Mouse (Mus musculus): ENCODE results near the gene Vps45. TPM values are rescaled to one million over a fixed set of nuclear protein-coding genes. Genes with fewer than 3 reads are reported as not detected.
"Not testable (repeated sequence)": the region's sequence is repeated elsewhere in the genome, so short reads cannot be mapped to it uniquely, and the experiment has no call there.

Gene Vps45
- polyA plus RNA-seq, 2 experiments from 2014 or later = 22.2 to 24.3 TPM

GRCm38 (mm10) chr3:95995802-95996428 lies 62.4 kb downstream of the Vps45 start, which contains the start of gene Plekho1:
TSS of gene Plekho1 (minus strand) at chr3:95996001.
- peak; percentile 53 for ATAC-seq

- no peak for ATAC-seq
Measured at GRCm38 (mm10) chr3:95994975-95995801, 63.1 kb downstream of the Vps45 start.

- no peak for ATAC-seq
Measured at GRCm38 (mm10) chr3:95994381-95994846, 63.9 kb downstream of the Vps45 start.

- ATAC-seq = no peak
Measured at GRCm38 (mm10) chr3:95993881-95994280, 64.4 kb downstream of the Vps45 start.

GRCm38 (mm10) chr3:95992990-95993603 lies 65.2 kb downstream of the Vps45 start:
- no peak for ATAC-seq

- no peak for ATAC-seq
Measured at GRCm38 (mm10) chr3:95990413-95990941, 67.8 kb downstream of the Vps45 start.

- no peak for ATAC-seq
Measured at GRCm38 (mm10) chr3:95988969-95989368, 69.3 kb downstream of the Vps45 start.

- ATAC-seq = no peak
Measured at GRCm38 (mm10) chr3:95988138-95988537, 70.1 kb downstream of the Vps45 start.

GRCm38 (mm10) chr3:95987386-95988110 lies 70.7 kb downstream of the Vps45 start:
- ATAC-seq = no peak

GRCm38 (mm10) chr3:95986984-95987383 lies 71.3 kb downstream of the Vps45 start:
- ATAC-seq = peak; percentile 47

- peak; percentile 88 for ATAC-seq
Measured at GRCm38 (mm10) chr3:95986001-95986622, 72.2 kb downstream of the Vps45 start.

- ATAC-seq = peak; percentile 15
Measured at GRCm38 (mm10) chr3:95985209-95986000, 72.9 kb downstream of the Vps45 start.

- ATAC-seq = no peak
Measured at GRCm38 (mm10) chr3:95982129-95982528, 76.1 kb downstream of the Vps45 start.

- no peak for ATAC-seq
Measured at GRCm38 (mm10) chr3:95980276-95980970, 77.8 kb downstream of the Vps45 start.

- ATAC-seq = no peak
Measured at GRCm38 (mm10) chr3:95978265-95978664, 80.0 kb downstream of the Vps45 start.

- ATAC-seq = not testable (repeated sequence)
Measured at GRCm38 (mm10) chr3:95977587-95977986, 80.7 kb downstream of the Vps45 start.

- ATAC-seq = no peak
Measured at GRCm38 (mm10) chr3:95977079-95977478, 81.2 kb downstream of the Vps45 start.

GRCm38 (mm10) chr3:95972873-95973634 lies 85.2 kb downstream of the Vps45 start:
- peak; percentile 82 for ATAC-seq

GRCm38 (mm10) chr3:95972251-95972872 lies 85.9 kb downstream of the Vps45 start:
- ATAC-seq = peak; percentile 78
